Mouse (Mus musculus) thymus, postnatal 4 days (tissue): ENCODE measurements around the gene Olfr876.
"Not testable (repeated sequence)": the region's sequence is repeated elsewhere in the genome, so short reads cannot be mapped to it uniquely, and the experiment has no call there.

Experiments
- DNase-seq: peaks from one replicate; pipeline ENCODE4 v3.0.0; 2021

The Olfr876 gene

GRCm38 (mm10) chr9:37802731-37803130 lies at the start of gene Olfr876:
Olfr876 (plus strand) TSS chr9:37803031.
- DNase-seq: no peak

DNA sequence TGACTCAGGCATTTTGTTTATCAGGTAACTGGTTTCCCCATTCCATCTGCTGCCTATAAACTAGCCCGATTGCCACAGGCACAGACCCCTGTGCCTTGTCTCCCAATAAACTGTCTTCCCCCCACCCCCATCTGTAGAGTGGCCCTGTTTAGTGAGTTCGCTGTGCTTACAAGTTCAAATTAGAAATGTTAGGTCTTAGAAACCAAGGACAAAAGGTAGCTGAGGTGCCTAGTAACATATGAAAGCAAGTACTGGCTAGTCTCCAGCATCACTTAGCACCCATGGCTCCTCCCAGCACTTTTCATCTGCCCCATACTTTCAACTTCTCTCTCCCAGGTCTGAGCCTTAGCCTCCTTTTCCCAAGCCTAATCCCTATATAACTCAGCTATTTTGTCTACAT lies 41.1 kb upstream of the Olfr876 start:
- DNase-seq: no peak

DNA sequence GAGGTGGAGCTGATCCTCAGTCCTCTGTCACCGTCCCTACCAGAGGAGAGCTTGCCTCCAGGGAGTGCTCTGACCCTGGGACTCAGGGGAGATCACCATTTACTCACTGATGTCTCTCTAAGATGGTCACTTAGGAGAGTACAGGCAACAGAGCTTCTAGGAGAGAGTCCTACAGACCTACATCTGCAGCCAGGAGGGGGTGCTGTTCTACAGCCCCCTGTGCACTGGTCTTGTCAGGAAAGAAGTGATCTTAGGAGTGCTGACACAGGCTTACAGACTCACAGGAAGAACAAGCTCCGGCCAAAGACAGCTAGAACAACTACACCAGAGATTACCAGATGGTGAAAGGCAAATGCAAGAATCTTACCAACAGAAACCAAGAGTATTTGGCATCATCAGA lies 40.3 kb upstream of the Olfr876 start:
- peak; percentile 9 for DNase-seq

DNA sequence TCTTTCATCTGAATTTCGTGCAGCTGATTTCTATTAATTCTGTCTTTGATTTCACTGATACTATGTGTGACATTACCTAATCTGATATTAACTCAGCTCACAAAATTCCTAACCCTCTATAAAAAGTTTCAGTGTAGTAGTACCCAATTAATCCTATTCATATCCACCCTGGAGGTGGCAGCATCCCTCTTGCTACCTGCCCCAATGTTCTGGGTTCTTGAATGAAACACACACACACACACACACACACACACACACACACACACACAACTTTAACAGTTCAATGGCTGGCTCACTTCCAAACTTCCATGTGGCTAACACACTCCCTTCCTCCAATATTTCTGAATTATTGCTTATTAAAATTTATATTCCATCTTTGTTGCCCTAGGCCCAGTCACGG lies 32.2 kb upstream of the Olfr876 start:
- no peak for DNase-seq

DNA sequence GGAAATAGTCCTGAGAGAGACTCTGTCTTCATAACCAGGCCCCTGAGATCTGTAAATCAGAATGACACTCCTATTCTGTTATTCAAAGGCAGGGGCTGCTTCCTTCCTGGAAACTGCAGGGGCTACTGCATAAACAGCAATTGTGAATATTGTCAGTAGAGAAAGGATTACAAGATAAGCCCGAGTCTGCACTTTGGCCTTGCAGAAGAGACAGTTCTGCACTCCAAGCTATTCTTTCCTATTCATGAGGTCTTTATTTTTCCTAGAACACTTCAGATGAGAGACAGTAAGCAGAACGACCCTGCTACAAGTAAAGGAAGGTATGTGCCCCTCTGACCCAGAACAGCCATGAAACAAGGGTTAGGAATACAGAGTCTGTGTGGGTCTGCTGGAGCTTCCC lies 31.1 kb upstream of the Olfr876 start, which contains the start of gene Olfr875:
Gene Olfr875, plus strand, starts transcription at position 99 of the 400 bp plus-strand sequence.
- DNase-seq: no peak

- no peak for DNase-seq
Observed at GRCm38 (mm10) chr9:37782766-37783260, 20.0 kb upstream of the Olfr876 start.

GRCm38 (mm10) chr9:37783394-37784387 lies 19.1 kb upstream of the Olfr876 start:
- DNase-seq: not testable (repeated sequence)

GRCm38 (mm10) chr9:37786411-37786810 lies 16.4 kb upstream of the Olfr876 start:
- no peak for DNase-seq

GRCm38 (mm10) chr9:37802055-37802454 lies 776 bp upstream of the Olfr876 start:
- no peak for DNase-seq

DNA sequence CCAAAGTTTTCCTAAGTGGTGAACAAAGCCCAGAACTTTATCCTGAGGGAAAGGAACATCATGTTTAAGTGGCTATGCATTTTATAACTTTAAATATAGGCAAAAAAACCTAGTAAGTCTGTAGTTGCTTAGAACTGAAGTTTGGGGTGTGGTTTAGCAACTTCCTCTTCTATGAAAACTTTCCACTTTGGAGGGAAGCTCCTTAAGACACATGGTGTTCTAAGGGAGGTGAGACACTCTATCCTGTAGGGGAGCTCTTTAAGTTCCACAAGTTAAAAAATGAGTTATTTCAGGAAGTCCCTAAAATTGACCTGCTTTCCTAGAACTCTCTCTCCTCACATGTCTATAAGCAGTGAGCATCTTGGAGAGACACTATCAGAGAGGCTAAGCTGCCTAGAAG lies 4.4 kb downstream of the Olfr876 start:
- DNase-seq: no peak

DNA sequence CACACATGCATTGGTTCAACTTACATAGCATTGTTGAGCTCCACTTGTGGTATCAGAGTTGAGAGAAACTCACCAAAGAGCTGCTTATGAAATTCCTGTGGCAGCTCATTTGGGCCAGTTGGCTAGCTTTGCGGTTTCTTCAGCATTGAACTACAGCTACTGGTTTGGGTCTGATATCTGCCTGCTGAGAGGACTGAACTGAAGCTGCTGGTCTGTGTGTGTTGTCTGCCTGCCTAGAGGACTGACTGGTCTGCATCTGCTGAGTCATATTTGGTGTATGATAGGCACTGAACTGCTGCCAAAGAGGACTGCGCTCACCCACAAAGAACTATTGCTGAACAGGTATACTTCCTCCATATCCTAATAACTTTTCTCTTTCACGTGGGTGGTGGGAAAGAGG lies 5.6 kb downstream of the Olfr876 start:
- DNase-seq: no peak

DNA sequence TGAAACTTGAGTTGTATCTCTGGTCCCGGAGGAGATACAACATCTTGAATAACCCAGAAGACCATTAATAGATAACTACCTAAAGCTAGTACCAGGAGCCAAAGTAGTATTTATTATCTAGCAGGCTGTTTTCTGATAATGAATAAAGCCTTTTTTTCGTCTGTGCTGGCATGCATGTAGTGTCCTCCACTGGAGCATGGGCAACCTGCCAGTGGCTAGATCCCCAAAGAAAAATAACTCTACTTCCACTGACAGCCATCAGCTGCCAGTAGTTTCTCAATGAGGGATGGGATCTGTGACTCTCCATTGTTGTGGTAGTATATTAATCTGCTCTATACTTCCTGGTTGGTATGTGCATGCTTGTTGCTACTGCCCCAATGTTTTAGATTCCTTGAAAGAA lies 6.1 kb downstream of the Olfr876 start:
- DNase-seq: no peak

DNA sequence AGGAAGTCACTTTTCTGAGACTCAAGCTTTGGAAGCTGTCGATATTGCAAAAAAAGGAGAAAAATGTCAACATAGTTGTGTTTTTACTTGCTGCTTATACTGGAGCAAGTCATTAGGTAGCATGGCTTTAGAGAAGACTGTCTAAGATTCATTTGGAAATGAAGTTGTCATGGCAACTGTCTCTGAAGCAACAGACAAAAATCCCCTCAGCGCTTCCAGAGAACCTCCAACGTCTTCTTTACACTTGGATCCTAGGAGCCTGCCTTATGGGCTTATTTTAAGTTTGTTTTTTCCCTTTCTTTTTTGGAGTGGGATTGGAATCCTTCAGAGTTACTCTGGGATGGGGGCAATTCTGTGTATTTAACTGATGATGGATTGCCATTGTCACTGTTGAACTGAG lies 11.9 kb downstream of the Olfr876 start:
- DNase-seq: no peak

GRCm38 (mm10) chr9:37829881-37830280 lies 27.1 kb downstream of the Olfr876 start:
- DNase-seq: no peak

DNA sequence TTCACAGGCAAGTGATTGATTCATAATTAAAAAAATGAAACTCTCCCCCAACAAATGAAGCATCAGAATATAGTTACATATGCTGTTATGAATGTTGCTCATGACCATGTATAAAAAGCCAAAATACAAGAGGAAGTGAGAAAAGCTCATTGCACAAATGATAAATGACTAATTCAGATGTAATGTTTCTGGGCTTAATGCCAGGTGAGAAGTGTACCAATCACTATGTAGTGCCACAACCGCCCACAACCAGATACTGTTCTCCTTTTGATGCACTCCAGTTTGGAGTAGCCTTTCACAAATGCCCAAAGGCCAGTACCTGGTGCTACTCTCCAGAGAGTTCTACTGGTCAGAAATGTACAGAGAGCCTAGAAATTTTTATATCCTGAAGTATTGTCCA lies 30.5 kb downstream of the Olfr876 start:
- no peak for DNase-seq

DNA sequence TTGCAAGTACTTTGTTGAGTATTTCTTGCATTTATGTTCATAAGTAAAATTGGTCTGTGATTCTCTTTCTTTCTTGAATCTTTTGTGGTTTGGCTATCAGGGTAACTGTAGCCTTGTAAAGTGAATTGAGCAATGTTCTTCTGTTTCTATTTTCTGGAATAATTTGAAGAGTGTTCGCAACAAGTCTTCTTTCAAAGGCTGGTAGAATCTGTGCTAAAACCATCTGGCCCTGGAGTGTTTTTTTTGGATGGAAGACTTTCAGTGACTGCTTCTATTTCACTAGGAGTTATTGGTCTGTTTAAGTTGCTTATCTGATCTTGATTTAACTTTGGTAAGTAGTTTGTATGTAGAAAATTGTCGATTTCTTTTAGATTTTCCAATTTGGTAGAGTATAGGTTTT lies 46.4 kb downstream of the Olfr876 start:
- no peak for DNase-seq

DNA sequence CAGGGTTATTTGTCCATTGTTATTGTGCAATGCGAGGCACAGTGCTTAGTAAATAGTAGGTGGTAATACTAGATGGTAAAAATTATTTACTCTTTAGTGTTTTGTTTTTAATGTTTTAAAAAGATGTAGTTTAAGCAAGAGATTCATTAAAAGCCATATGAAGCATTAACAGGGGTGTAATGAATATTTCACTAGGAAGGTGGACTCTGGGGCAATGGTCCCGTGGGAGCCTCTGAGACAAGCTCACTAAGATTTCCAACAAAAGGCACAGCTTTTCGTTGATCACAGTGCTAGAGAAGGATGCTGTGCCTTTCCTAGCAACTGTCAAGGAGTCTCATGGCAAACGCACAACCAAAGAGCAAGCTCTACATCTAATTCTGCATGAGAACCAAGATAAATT lies 51.1 kb downstream of the Olfr876 start, which contains the start of gene Olfr877:
Gene Olfr877, plus strand, starts transcription at position 301 of the 400 bp plus-strand sequence.
- no peak for DNase-seq
